Mouse (Mus musculus) cerebellum, adult 9-10 months (tissue): Measurements from ENCODE around the gene Sbno2.

Experiments used
- DNase-seq: peaks from one replicate; pipeline ENCODE4 v3.0.0; 2022

Gene Sbno2

DNA sequence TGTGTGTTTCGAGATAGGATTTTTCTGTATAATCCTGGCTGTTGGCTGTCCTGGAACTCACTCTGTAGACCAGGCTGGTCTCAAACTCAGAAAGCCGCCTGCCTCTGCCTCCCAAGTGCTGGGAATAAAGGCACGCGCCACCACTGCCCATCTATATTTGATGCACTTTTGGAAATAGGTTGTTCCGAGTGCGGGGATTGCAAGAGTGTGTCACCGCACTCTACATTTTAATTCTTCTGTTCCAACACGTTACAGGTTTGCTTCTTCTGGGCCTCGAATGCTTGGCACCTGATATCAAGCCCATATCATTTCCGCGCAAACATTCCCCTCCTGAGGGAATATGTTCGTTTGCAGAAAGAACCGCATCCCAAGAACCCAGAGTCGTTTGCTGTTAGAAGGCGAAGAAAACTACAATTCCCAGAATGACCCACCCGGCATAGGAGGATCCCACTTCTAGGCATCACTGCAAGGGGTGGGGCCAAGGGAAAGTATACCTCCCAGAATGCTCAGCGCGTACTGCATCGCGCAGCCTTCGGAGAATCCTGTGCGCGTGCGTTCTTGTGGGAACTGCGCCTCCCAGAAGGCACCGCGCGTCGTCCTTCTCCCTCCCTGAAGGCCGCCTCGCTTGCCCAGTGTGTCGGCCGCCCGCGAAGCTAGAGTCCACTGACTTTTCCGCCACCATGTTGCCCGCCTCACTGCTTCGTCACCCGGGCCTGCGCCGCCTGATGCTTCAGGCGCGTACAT, 36.6 kb upstream of the Sbno2 start:
- peak; percentile 98 for DNase-seq

DNA sequence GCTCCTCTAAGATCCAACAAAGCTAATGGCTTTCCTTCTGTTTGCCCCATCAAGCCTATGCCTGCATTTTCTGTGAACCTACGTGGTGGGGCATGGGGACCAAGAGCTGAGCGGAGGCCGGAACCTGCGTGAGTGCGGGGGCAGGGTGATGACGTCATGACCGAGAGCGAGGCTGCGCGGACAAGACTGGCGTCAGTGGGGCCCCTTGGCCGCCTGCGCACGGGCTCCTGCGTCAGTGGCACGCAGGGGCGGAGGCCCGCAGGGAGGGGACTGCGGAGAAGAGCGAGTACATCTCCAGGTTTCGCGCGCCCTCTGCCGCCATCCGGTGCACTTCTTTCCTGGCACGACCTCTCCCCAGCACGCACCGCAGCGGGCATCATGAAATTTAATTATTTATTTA, 35.9 kb upstream of the Sbno2 start:
- DNase-seq: peak; percentile 98

DNA sequence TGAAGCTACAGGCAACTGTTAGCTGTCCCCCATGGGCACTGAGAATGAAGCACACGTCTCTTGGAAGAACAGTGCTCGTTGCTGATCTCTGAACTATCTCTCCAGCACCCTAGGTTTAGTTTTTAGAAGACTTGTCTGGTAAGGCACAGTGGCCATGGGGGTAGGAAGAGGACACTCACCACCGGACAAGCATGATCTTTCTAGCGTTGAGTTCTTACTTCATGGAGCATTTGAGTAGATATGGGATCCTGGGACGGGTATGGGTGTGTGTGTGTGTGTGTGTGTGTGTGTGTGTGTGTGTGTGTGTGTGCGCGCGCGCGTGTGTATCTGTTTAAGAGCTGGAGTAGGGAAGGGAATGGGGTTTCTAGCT, 35.3 kb upstream of the Sbno2 start, which contains the start of gene Cbarp:
Gene Cbarp, minus strand, starts transcription at position 170 of the 370 bp plus-strand sequence.
- DNase-seq: no peak

DNA sequence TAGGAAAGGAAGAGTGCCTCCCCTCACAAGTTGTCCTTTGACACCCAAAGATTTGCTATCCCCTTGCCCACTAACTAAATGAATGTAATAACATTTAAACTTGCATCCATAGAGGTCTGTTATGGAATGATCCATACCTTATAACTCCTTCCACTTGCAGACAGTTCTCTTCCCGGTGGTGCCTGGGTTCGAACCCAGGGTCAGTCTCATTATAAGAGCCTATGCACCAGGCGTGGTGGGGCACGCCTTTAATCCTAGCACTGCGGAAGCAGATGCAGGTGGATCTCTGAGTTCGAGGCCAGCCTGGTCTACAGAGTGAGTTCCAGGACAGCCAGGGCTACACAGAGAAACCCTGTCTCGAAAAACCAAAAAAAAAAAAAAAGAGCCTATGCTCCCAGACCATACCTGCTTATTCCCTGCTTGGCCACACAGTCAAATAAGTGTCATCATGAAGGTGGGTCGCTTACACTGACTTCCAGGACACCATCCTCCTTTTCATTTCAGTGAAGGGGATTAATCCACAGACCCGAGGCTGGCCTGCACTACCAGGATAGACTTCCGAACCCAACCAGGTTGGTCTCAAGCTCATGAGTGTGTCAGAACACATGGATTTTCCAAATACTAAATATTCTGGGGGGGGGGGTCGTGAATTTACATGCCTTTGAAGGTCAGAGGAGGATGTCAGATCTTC, 34.7 kb upstream of the Sbno2 start:
- no peak for DNase-seq

DNA sequence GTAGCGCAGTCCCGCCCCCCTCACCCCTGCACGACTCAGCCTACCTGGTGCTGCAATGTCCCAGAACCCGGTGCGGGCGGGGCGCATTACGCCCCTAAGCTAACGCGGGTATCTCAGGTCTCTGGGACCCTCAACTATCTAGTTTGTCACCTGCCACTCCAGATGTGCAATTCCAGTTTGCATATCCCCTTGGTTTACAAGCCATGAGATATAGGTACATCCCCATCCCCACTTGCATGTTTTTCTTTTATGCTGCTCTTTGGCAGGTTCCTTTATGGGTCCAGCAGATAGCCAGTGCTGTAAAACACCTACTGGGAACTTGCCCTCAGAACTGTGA, 34.0 kb upstream of the Sbno2 start:
- peak; percentile 81 for DNase-seq

DNA sequence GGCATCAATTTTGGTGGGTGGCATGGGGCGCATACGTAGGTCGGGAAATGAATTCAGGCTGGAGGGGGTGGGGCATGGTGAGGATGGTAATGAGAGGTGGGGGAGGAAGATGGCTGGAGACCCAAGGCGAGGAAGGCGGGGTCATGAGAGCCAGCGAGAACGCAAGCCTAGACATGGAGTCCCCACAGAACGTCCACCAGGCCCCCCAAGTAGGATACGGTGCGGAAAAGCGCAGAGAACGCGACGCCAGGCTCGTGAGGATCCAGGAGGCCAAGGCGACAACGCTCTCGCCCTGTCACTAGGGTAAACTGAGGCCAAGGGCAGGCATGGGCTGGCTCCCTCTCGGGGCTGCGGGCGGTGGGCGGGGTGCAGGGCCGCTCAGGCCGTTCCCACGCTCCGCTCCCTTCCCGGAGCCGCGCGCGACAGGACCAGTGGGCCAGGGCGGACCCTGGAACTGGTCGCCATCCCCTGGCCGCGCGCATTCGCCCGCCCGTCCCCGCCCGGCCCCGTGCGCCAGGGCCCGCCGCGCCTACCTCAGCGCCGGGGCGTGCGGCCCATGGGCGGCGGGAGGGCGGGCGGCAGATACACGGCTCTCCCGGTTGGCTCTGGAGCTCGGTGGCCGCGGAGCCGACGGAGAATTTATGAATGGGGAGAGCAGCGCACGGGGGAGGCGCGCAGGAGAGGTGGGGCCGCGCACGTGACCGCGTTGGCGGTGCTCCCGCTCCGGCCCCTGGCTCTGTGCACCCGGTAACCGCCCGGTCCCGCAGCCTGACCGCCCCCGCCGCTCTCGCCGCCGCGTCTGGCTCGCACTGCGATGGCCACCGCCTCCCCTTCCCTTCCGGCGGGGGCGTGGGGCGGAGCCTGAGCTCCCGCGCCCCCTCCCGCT, 33.4 kb upstream of the Sbno2 start, which contains the start of gene Atp5d:
Gene Atp5d, plus strand, starts transcription at position 80 of the 886 bp plus-strand sequence.
- peak; percentile 71 for DNase-seq

DNA sequence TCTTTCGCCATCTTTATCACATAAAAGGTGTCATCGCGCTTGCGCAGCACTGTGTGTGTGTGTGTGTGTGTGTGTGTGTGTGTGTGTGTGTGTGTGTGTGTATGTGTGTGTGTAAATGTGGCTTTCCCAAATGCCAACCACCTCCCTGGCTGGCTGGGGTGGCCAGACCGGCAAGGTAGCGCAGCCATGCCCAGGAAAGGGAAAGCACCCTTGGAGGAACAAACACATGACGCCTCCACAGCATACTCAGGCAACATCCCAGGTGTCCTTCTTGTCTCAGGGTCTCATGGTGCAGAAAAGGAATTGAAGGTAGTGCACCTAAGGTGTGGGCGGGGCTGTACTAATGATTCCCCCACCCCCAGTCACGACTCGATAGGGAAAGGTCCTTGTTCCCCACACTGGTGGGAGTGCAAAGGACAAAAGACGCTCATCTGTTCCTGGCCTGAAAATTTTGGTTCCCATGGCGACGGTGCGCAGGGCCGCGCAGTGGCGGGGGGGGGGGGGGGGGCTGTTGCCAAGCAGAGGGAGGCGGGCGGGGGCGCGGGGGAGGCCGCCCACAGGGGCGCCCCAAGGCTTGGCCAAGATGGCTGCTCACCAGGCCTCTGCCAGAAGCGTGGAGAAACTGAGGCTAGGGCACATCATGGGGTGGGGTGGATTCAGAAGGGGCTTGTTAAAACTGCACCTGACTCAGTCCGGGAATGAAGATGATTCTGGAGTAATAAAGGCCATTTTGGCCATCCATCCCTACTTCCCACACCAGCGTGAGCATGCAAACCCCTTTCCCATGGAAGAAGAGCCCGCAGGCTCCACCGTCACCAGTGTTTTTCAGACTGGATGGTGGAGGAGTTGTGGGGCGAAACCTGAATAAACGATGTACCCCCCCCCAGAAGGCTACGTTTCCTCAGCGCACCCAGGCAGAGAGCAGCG, 32.5 kb upstream of the Sbno2 start:
- peak; percentile 77 for DNase-seq

DNA sequence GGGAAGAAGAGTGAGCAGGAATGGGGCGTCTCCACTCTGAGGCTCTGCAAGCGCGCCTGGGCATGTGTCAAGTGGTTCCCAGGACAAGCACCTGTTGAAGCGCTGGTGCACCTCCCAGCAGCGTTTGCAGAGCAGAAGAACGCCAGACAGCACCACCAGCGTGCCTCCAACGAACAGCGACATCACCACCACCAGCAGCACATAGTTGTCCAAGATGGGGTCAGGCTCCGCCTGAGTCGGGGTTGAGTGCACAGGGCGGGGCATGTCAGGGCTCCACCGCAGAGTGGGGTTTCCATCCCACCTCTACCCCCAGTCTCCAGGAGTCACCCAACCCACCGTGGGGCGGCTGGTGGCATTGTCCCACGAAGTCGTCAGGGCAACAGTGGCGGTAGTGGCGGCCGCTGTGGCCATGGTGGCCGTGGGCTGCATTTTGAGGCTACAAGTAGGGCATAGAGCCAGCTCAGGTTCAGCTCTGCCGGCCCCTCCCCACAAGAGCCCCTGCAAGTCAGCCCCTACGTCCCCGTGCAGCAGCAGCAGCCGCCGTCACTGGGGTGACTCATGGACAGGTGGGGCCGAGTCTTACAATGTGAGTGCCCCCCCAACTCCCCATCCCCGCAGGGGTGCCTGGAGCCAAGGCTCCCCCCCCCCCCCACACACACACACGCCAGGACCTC, 31.7 kb upstream of the Sbno2 start:
- peak; percentile 71 for DNase-seq

DNA sequence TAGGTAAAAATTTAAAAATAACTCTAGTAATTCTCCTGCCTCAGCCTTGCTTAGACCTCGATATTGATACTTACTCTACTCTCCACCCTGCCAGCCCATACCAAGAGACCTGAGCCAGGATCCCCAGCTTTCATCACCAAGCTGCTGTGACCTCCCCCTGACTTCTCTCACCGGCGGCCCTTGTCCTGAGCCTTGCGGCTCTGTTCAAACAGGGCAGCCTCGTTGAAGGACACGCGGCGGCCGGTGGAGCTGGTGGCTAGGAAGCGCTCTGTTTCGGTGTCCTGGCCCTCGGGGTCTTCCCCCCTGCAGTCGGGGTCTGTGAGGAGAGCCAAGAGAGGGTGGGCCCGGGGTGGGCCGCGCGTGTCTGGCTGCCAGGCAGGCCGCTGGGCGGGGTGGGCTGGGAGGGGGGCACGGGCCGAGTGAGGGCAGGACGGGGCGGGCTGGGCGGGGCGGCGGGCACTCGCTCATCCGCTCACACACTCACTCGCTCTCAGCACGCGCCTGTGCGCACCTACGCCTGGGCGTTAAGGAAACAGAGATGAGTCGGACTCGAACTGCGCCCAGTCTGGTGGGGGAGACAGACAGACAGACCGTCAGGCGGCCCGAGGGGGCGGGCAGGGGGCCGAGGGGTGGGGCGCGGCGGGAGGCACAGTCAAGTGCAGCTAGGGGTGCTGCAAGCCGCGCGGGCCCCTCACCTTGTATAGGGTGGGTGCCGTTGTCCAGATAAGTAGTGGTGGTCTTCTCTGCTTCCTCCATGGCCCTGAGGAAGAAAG, 31.0 kb upstream of the Sbno2 start:
- DNase-seq: no peak

DNA sequence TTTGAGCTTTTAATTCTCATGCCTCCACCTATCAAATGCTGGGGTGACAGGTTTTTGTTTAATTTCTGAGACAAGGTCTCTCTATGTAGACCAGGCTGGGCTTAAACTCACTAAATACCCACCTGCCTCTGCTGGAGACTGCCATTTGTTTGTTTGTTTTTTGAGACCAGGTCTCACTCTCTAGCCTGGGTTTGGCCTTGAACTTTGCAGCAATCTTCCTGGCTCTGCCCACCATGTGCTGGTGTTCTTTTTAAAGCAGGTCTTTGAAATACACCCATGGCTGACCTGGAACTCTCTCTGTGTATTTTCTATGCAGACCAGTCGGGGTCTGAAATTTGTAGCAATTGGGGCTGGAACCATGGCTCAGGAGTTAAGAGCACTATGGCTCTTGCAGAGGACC, 30.3 kb upstream of the Sbno2 start:
- DNase-seq: no peak

DNA sequence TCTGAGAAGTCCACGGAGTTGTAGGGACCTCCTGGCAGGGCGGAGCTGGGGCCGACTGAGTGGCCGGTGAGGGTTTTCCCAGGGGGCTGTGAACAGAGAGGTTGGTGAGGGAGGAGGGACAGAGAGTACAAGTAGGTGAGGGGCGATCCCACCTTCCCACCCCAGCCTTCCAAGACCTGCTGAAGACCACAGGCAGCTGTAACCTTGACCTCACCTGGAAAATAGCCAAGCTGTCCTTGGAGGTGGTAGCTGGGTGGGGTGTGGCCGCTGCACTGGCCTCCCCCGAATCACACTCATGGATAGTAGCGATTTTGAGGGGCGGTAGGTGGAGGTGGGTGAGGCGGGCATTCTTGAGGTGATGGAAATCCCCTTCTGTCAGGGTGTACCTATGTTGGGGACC, 29.8 kb upstream of the Sbno2 start:
- no peak for DNase-seq

DNA sequence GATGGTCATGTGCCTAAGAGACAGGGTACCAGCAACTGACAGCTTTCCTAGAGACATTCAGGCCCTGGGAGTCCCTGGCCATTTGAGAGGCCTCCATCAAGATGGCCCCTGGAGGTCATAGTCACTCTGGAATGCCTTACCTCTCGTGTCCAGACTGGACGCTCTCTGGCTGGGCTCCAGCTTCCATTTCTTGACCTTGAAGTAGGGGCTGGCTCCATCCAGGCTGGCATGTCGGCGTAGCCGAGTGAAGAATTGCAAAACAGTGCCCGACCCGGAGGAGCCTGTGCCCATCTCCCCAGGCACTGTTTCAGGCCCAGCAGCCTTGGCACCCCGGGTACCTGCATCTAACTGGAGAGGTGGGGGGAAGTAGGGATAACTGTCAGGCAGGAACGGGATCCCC, 29.1 kb upstream of the Sbno2 start:
- DNase-seq: no peak

DNA sequence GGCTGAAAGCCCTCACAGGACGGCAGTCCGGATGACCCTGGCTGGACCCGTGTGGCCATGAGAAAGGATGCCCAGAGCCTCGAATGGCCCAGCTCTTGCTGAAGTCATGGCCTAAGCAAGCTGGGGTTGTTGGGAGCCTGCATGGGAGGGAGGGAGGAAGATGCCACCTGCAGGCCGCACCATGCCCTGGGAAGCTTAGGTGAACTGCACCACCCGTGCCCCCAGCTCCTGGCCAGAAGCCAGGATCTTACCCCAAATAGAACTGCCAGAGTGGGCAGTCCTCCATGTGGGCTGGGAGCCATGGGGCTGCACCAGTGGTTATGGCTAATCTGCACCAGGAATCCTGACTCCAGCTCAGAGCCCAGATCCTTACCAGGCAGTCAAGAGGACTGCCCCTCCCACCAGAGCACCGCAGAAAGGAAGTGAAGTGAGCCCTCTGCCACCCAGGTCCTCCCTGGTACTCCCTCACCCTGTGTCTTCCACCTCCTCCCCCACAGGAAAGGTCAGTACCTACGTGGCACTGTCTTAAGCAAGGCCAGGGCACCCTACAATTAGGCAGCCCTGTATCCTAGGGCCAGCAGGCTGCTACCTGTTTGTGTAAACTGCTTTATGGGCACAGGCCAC, 28.0 kb upstream of the Sbno2 start:
- no peak for DNase-seq

DNA sequence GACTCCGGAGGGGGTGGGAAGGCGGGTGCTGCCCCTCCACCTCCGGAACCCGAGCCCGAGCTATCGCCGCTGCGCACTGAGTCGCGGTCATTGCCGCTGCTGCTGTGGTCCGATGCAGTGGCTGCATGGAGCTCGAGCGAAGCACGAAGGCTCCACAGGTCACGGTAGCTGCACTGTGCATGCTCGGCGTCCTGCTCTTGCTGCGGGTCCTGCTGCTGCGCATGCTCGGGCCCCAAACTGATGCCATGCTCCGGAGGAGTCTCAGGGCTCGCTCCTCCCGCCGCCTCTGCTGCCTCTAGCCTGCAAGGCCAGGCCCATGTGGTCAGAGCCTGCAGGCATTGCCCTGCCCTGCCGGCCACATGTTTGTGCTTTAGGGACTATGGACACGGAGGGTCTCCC, 26.6 kb upstream of the Sbno2 start:
- no peak for DNase-seq

DNA sequence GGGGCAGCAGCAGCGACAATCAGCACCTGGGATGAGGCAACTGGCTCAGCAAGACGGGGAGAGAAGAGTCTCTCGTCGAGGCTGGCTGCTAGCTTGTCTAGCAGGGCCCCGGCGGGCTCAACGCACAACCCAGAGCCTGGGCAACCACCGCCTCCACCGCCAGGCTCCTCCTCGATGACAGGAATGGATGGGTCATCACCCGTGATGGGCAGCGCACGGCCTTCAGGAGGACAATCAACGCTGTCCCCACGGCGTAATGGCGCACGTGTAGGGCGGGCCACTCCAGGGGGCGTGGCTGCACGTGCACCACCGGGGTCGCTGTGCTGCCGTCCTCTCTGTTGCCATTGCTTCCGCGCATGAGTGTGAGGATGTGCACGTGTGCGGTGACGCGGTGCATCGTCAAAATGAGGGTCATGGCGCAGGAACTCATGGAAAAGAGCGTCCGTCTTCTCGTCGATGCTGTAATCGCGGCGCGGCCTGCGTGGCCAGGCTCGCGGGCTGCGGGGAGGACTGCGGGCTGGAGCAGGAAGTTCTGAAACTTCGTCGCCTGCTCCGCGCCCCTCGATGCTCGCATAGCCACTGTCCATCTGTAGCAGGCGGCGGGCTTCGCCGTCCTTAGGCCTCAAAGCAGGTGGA, 26.1 kb upstream of the Sbno2 start:
- DNase-seq: no peak

DNA sequence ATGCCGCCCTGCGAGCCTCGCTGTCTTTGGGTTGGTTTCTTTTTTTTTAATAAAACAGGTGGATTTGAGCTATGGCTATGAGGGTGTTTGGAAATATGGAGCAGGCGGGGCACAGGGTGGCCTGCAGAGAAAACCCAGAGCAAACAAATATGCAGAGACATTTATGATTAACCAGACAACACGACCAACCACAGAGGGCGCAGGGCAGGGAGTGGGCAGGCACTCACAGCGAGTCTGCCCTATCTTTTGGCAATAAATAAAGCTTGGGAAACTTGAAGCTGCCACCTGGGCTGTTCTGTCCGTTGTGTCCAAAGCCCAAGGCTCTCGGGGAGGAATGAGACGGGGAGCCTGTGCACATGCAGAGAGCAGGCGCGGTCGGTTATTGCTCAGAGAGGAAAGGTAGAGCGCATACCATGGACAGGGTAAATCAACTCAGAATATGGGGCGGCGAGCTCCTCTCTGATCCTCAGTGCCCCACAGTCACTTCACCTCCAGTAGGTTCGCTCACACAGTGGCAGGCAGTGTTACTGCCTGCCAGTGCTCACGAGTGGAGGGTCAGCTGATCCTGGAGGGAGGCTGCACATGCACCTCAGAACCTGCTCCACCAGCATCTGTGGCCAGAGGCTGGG, 25.1 kb upstream of the Sbno2 start:
- DNase-seq: no peak

DNA sequence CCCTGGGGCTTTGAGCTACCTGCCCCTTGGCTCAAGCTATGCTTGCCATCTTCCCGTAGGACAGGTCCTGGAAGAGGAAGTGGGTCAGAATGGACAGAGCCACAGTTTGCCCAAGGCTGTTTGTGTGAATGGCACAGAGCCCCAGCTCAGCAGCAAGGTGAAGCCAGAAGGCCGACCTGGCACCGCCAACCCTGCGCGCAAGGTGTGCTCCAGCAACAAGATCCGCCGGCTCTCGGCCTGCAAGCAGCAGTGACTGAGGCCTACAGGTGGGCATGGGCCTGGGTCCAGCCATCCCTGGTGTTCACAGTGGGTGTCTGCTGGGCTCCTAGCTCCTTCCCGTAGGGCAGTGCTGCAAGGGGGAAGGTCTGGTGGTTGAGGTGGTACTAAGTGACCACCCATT, 24.5 kb upstream of the Sbno2 start:
- DNase-seq: peak; percentile 85

DNA sequence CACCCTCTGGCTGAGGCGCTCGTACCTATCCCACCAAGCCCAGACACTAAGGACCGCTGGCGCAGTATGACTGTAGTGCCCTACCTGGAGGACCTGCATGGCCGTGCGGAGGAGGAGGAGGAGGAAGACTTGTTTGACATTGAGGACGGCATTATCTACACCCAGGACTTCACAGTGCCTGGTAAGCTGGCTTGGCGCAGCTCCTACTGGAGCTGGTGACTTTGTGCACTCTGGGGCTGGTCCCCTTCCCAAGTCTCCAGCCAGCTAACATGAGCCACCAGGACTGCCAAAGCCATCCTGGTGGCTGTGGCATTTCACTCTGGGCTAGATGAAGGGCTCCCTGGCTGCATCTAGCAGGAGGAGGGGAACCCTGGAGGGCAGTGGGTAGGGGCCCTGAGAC, 22.5 kb upstream of the Sbno2 start:
- DNase-seq: no peak

DNA sequence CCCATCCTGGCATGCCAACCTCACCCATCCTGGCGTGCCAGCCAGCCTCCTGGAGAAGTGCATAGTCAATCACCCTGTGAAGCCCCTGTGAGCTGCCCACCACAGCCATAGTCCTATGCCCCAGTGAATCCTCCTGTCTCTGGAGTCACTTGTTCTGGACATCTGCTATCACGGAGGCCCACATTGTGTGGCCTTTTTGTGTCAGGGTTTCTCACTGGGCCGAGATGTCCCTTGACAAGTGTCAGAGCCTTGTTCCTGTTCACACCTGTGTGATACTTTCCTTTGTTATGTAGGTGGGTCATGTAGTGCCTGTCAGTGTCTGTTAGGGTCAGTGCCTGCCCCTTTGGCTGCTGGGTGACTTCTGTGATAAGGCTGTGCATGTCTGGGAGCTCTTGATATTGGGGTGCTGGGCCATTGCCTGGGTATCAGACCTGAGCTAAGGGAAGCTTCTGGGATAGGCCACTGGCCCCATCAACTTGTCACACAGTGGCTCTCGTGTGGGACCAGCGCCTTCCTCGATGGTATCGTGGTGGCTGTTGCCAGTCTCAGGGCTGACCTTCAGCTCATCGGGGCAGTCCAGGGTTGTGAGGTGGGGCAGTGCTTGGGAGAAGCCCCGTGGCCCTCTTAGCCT, 18.7 kb upstream of the Sbno2 start:
- DNase-seq: no peak
